Mouse (Mus musculus) urinary bladder, postnatal 36 days (tissue): ENCODE results near the gene L3hypdh.
"Not testable (repeated sequence)": the region's sequence is repeated elsewhere in the genome, so short reads cannot be mapped to it uniquely, and the experiment has no call there.

Experiments
- DNase-seq, 2 experiments: peaks; one replicate each; pipeline ENCODE4 v3.0.0; 2022; ENCODE audit warnings: low spot score in 2 of 2, mixed read lengths in 1 of 2

Gene L3hypdh

GRCm38 (mm10) chr12:72053851-72054250 is 31.4 kb downstream of the L3hypdh start:
- DNase-seq, result no peak

GRCm38 (mm10) chr12:72053303-72053702 is 31.9 kb downstream of the L3hypdh start:
- DNase-seq, result no peak

GRCm38 (mm10) chr12:72052571-72052970 is 32.7 kb downstream of the L3hypdh start:
- no peak for DNase-seq

GRCm38 (mm10) chr12:72050821-72051220 is 34.4 kb downstream of the L3hypdh start:
- no peak for DNase-seq

- not testable (repeated sequence) for DNase-seq
Measured at GRCm38 (mm10) chr12:72050156-72050555, 35.1 kb downstream of the L3hypdh start.

- no peak for DNase-seq
Measured at GRCm38 (mm10) chr12:72047513-72047912, 37.7 kb downstream of the L3hypdh start.

GRCm38 (mm10) chr12:72041238-72041637 is 44.0 kb downstream of the L3hypdh start:
- DNase-seq, result no peak

GRCm38 (mm10) chr12:72039501-72039900 is 45.7 kb downstream of the L3hypdh start:
- DNase-seq, result no peak

GRCm38 (mm10) chr12:72038866-72039265 is 46.4 kb downstream of the L3hypdh start:
- DNase-seq, result no peak

GRCm38 (mm10) chr12:72037049-72037448 is 48.2 kb downstream of the L3hypdh start:
- no peak for DNase-seq

GRCm38 (mm10) chr12:72036097-72036661 is 49.1 kb downstream of the L3hypdh start:
- no peak for DNase-seq

- no peak for DNase-seq
Measured at GRCm38 (mm10) chr12:72031794-72032193, 53.4 kb downstream of the L3hypdh start.

- DNase-seq, result no peak
Measured at GRCm38 (mm10) chr12:72031171-72031570, 54.1 kb downstream of the L3hypdh start.

- DNase-seq, result no peak
Measured at GRCm38 (mm10) chr12:72025275-72025795, 59.9 kb downstream of the L3hypdh start.

GRCm38 (mm10) chr12:72023572-72023971 is 61.7 kb downstream of the L3hypdh start:
- no peak for DNase-seq
